Mouse (Mus musculus) layer of hippocampus, postnatal 36 days (tissue): Measurements from ENCODE around the gene Zfp768. TPM values are rescaled to one million over a fixed set of nuclear protein-coding genes. Genes with fewer than 3 reads are reported as not detected.
"Not testable (repeated sequence)": the region's sequence is repeated elsewhere in the genome, so short reads cannot be mapped to it uniquely, and the experiment has no call there.

Experiments
- DNase-seq, 2 experiments: peaks; one replicate each; pipeline ENCODE4 v3.0.0; 2022
- total RNA-seq, 2 experiments: library from RNA; stranded (reverse); gene quantifications; 2 replicates each; pipeline ENCODE4 v1.2.3; 2021

The Zfp768 gene
- total RNA-seq, 2 experiments from 2014 or later = 10.2 to 11.4 TPM

DNA sequence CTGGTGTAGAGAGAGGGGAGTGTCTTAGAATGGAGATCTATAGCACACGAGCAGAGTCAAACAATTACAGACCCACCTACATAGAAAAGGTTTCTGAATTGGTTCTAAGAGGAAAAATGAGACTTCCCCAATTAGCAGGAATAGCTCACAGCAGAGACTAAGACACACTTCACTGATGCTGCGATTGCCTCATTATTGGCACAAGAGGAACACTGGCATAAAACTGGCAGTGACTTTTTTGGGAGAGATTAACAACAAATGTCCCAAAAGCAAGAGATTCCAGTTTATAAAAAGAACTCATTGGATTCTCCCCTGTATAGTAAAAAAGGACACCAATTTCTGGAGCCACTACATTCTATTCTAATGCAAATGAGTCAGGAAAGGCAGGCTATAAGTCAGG, 12.5 kb upstream of the Zfp768 start:
- no peak for DNase-seq

DNA sequence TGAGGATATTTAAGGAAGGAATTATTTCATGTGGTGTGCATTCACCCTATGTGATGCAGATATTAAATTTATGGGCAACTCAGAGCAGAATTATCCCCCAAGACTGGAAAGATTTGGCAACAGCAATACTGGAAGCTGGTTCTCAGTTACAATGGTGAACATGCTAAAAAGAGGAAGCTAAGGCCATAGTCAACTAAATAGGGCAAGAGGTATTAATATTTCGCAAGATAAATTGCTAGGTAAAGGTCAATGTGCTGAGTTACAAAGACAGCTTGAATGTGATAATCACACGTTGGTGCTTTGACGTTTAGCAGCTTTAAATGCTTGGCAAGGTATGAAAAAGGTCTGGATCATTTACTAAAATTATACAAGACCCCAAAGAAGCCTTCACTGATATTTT, 10.4 kb upstream of the Zfp768 start:
- no peak for DNase-seq

DNA sequence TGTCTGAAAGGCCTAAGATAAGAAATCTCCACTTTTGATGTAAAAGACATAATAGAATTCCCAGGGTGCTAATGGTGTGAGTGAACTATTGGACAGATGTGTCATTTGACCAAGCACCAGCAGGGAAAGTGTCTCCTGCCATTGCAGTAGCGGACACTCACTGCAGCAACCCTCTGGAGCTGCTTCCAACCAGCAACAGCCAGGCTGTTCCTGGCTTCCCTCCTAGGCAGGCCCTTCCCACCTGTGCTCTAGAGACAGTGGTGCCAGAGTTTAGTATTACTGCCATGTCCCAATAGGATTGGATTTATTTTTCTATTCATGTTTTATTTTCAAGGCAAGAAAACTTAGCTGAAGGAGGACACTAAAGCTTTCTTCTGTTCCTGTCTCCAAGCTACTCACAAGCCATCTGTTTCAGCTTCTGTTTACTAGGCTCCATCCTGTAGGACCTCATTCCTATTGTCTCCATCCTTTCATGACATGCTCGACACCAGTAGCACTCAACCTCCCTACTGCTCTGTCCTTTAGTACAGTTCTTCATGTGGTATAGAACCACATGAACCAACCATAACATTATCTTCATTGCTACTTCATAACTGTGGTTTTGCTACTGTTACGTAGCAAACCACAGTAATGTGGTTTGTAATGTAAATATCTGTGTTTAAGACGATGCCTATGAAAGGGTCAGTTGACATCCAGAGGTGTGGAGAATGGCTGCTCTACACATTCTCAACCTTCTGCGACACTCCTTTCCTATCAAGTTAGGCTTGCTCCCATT, 6.0 kb upstream of the Zfp768 start:
- no peak for DNase-seq

DNA sequence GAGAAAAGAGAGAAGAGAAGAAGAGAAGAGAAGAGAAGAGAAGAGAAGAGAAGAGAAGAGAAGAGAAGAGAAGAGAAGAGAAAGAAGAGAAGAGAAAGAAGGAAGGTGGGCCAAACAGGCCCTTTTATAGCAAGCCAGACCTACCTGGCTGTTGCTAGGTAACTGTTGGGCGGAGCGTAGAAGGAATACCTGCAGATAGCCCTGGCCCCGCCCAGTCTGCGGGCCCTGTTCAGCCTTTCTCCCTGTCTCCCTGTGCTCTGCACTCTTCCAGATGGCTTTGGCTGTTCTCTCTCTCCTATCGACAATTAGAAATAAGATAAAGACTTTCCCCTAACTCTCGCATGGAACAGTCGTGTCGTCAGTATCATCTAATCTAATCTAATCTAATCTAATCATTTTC, 1.3 kb upstream of the Zfp768 start:
- no peak for DNase-seq

DNA sequence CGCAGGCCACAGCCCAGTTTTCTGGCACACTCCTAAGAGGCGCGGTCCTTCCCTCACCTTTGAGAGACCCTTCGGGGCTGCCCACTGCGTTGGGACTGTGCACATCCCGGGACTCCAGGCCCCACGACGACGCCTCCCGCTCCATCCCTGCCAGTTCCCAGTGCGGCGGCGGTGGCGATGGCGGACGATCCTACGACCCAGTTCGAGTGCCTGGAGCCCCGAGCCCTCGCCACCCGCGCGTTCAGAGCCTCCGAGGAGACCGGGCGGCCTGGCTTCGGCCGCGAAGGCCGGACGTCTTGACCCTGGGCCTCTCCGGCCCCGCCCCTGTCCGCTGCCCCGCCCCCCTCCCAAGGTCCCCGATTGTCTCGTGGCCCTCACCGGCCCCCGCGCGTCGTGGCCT, 297 bp downstream of the Zfp768 start:
- DNase-seq = peak; percentile 32 to 56

DNA sequence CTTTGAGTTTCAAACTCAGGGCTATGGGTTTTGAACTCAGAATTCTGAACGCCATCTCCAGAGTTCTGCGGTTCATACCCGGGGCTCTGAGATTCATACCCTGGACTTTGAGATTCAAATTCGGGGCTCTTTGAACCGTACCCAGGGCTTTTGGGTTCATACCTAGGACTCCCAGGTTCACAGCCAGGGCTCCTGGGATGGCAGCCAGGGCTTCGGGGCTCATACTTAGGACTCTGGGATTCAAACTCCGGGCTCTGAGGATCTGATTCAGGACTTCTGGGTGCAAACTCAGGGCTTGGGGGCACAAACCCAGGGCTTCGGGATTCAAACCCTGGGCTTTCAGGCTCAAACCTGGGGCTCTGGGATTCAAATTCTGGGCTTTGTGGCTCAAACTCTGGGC, 1.0 kb downstream of the Zfp768 start:
- no peak for DNase-seq

DNA sequence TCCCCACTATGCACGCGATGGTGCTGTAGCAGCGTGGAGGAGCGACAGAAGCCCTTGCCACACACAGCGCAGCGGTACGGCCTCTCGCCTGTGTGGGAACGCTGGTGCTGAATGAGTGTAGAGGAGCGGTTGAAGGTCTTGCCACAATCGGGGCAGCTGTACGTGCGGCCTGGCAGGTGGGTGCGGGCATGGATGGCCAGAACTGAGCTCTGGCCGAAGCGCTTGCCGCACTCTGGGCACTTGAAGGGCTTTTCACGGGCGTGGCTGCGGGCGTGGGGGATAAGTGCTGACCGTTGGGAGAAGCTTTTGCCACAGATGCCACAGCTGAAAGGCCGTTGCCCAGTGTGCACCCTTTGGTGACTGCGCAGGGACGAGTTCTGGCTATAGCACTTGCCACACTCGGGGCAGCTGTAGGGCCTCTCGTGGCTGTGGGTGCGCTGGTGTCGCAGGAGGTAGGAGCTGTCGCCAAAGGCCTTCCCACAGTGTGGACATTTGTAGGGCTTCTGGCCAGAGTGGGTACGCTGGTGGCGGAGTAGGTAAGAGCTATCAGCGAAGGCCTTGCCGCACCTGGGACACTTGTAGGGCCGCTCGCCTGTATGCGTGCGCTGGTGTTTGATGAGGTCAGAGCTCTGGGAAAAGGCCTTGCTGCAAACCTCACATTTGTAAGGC, 1.9 kb downstream of the Zfp768 start:
- DNase-seq = no peak

DNA sequence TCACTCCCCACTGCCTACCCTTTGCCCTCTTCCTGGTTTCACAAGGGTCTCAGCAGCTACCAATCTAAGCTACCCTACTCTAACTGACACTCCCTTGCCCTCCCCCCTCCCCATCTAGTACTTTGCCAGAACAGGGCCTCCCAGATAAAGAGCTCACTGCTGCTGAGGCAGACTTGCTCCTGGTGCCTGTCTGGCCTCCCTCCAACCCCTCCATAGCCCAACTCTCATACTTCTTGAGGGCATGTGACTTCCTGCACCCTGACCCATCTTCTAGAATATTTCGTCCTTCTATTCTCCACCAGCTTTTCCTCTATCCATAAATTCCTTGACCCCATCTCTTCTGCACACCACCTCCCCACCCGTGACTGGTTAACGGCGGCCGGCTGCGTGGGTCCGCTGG, 2.5 kb downstream of the Zfp768 start:
- no peak for DNase-seq

DNA sequence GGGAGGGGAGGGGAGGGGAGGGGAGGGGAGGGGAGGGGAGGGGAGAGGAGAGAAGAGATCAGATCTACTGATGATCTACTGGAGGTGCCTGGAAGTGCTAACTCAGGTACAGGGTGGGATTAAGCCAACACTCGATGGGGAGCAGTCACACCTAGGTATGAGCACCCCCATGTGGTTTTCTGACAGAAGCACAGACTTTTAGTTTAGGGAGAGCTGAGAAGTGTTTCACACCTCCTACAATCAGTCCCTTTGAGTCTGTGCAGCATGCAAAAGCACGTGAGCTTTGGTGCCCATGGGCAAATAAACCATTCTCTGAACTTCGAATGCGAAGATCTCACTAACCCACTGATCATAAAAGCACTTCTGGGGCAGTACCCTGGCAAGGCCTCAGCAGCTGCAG, 3.1 kb downstream of the Zfp768 start:
- DNase-seq = no peak

DNA sequence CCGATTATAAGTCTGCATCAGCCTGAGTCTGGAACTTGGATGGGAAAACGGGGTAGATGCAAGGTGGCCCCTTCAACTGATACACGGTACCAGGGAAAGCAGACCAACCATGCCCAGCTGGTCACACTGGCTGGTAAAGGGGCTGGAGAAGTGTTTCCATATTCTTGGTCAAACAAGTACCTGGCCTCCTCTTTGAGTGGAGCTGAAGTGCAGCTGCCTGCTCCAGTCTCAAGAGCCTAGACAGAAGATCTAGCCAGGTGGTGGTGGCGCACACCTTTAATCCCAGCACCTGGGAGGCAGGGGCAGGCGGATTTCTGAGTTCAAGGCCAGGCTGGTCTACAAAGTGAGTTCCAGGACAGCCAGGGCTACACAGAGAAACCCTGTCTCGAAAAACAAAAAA, 3.5 kb downstream of the Zfp768 start:
- not testable (repeated sequence) for DNase-seq

DNA sequence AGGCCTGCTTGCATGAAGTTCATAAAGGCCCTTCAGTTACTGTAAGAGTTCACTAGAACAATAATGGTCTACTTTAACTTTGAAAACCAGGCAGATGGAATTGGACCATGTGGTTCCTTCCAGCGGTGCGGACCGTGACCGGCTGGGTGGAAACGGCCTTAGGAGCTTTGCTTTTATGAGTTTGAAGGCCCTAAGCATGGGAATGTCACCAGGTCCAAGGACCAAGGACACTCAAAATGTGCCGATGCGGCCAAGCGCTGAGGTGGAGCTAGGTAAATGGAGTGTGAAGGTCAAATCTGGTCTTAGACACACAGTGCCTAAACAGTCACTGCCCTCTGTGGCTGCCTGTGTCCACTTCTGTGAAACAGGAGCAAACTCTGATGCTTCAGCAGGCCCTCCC, 4.0 kb downstream of the Zfp768 start:
- DNase-seq = no peak

DNA sequence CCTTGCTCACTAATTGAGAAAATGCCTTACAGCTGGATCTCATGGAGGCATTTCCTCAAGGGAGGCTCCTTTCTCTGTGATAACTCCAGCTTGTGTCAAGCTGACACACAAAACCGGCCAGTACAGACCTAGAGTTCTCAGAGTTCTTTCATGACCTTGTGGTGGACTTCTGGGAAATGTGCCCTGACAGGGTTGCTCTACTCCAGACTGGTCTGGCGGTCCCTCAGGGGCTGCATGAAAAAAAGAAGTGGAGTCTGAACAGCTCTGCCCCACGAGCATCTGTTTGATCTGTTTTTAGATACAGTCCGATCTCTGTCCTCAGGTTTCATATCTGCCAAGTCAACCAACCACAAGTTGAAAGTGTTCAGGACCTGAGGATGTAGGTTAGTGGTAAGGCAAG, 7.8 kb downstream of the Zfp768 start:
- no peak for DNase-seq

DNA sequence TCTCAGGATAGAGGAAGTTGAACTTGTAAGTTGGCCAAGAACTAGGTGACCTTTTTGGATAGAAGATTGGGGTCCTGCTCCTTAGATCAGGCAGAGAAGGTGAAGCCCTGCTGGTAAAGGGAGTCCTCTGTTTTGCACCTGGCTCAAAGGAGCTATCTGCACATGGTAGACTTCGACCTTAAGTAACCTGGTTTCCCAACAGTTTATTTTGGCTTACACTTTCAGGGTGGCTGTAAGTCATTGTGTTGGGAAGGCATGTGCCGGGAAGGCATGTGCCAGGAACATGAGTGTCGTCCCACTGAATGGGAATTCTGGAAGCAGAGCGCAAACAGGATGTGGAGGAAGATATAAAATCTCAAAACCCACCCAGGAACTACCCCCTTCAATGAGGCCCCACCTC, 9.8 kb downstream of the Zfp768 start:
- no peak for DNase-seq

DNA sequence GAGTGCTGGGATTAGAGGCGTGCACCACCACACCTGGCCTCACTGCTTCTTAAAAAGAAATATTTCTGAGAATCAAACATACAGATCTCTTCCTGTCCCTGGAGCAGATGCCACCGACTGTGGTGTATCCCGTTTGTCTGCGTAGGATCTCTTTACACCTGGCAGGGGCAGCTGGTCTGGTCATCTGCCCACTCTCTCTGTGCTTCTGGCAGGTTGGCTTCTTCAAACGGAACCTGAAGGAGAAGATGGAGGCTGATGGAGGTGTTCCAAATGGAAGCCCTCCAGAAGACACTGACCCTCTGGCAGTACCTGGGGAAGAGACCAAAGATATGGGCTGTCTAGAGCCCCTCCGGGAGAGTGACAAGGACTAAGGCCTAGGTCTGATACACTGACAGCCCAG, 12.1 kb downstream of the Zfp768 start:
- DNase-seq = no peak

DNA sequence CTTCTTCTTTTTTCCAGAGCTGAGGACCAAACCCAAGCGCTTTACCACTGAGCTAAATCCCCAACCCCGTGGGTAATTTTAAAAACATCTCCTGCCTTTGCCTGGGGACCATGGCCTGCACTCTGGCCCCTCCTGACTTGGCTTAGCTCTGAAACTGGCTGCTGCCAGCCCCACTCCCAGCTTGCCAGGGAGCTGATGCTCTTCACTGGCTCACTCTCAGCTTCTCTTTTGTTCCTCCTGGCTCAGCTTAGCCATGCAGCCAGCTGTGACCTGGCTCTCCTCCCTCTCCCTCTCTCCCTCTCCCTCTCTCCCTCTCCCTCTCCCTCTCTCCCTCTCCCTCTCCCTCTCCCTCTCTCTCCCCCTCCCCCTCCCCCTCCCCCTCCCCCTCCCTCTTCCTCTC, 18.7 kb downstream of the Zfp768 start:
- DNase-seq = peak; percentile 53 to 70

DNA sequence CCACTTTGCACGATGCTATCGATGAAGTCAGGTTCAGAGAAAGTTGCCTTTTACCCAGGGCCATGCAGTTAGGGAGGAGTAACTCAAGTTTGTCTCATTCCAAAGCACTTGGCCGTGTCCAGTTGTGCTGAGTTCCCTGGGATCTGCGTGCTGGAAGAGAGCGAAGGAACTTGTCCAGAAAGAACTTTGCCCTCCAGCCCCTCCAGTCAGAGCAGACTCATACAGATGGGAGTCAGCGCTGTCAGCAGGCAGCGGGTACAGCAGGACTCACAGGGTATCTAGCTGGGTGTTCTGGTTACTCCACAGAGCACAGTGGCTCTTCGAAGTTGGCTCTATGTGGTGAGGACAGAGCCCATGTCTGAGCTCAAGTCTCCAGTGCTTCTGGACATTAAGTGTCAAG, 19.8 kb downstream of the Zfp768 start:
- DNase-seq = no peak

DNA sequence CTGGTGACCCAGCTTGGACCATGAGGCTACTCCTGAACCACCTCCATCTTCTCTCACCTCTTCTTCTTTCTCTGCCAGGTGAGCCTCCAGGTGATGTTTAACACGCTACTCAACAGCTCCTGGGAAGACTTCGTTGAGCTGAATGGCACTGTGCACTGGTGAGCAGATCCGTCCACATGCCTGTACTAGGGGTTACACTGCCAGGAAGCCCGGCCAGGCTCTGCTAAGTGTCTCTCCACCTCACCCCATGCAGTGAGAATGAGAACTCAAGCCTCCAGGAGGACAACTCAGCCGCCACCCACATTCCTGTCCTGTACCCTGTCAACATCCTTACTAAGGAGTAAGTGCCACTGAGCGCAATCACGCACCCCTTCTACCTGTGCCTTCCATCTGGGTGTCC, 20.4 kb downstream of the Zfp768 start:
- no peak for DNase-seq

DNA sequence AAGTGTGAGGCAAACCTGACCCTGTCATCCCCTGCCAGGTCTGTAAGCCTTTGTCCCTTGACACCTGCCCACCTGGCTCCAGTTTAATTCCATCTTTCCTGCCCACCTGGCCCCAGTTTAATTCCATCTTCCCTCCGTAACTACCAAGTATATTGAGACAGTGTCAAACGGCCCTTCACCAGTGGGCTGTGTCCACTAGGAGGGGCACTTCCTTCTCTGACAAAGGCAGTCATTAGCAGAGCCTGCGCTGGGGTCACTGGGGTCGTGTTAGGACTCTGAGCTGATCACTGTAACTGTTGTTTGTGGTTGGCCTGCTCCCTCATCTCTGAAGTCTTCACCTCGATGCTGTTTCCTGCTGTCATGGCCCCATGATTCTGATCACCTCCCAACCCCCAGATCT, 23.3 kb downstream of the Zfp768 start:
- no peak for DNase-seq

DNA sequence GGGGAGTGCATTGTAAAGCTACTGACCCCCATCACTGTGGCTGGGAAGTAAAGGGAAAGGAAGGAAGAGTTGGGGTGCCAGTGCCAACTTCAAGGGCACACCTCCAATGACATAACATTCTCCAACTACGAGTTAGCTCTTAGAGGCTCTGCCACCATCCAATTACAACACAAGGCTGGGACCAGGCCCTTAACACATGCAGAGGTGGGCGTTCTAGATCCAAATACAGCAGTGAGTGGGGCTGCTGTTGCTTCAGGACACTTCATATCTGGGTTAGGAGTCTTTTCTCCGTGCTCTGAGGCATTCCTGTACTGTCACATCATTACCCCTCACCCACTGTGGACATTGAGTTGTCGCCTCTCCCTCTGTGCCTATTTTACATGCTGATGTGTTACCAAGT, 24.3 kb downstream of the Zfp768 start:
- no peak for DNase-seq

DNA sequence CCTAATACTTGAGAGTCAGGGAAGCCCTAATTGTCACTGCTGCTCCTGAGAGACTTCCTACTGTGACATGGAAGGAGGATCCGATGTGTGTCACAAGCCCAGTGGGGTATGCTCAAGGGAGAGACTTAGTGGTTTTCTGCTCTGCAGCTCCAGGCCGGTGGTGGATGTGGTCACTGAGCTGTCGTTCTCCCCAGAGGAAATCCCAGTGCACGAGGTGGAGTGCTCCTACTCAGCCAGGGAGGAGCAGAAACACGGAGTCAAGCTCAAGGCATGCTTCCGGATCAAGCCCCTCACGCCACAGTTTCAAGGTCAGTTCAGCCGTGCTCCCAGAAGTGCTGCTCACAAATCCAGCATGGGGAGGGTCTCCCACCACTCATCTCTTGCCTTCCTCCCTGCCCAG, 31.5 kb downstream of the Zfp768 start:
- no peak for DNase-seq

DNA sequence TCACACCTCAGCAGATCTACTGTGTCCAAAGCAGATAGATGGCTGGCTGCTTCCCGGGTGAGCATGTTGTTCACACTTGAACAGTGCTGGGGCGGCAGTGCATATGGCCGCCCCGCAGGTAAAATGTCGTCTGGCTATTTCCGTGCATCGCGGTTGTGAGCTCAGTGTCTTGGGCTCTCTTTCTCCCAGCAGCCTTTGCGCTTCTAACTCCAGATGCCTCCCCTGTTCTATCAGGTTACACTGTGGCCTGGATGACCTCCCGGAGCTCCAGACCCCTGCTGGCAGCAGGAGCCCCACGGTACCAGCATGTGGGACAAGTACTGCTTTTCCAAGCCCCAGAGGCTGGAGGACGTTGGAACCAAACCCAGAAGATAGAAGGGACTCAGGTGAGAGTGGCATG, 35.4 kb downstream of the Zfp768 start:
- DNase-seq = no peak

DNA sequence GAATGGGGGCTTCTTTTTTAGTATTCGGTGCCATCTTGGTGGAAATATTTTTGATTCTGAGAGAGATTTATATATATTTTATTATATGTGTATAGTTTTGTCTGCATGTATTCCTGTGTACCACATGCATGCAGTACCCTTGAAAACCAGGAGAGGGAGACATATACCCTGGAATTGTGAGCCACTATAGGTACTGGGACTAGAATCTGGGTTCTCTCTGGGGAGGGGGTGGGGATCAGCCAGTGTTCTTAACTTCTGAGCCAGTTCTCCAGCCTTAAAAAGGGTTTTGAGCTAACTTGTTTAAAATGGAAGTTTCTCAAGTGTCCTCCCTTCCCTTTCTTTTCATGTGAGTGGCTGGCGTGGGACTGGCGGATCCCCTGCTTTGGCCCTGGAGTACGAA, 36.5 kb downstream of the Zfp768 start:
- peak in 1 of 2 experiments; percentile 36 for DNase-seq

DNA sequence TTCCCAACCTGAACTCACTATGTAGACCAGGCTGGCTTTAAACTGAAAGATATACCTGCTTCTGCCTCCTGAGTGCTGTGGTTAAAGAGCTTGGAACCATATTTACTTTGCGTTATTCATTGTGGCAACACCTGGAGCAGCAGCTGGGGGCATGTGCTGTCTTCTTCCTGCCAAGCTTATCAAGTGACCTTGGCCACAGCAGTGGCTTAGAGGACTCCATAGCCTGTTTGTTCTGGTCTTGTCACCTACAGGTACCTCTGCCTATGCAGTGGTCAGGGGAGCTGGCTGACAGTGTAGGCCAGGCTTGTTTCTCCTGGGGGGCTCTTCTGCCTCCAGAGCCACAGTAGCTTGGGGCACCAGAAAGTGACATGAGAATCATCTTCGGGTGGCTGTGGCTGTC, 37.0 kb downstream of the Zfp768 start:
- no peak for DNase-seq

DNA sequence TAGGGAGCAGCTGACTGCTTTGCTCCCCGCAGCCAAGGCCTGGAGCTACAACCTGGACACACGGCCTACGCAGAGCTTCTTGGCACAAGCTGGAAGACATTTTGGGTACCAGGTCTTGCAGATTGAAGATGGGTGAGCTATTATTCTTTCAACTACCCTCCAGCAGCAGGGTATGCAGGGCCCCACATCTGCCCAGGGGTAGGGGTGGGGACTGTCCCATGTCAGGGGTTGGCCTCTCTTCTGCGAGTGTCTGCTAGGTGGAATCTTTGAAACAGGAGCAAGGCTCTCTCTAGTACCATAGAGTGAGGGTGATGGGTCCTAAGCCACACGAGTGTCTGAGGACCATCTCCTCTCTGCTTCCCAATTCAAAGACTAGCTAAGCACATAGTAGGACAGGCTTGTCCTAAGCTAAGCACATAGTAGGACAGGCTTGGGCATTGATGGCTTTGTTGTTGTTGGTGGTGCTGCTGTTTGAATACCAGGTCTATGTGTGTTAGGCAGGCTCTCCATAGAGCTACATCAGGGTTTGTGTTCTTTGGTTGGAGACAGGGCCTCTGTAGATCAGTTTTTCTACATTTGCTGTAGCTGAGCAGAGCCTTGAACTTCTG, 47.7 kb downstream of the Zfp768 start:
- no peak for DNase-seq
